Mouse (Mus musculus) intestine, postnatal 0 days (tissue): ENCODE data around the gene Ptprg. TPM values are rescaled to one million over a fixed set of nuclear protein-coding genes. Genes with fewer than 3 reads are reported as not detected.
"Not testable (repeated sequence)": the region's sequence is repeated elsewhere in the genome, so short reads cannot be mapped to it uniquely, and the experiment has no call there.

Experiments
- ATAC-seq: fragments of 200-750 bp; cut with Nextera tagmentation; 2 replicates; pipeline ENCODE4 v1.8.0; 2017; ENCODE audit warnings: mild to moderate bottlenecking, moderate TSS enrichment, moderate library complexity
- H3K27ac ChIP-seq: fragments of 300-500 bp; sonication (generic); 2 replicates; pipeline ENCODE4 v1.5.1; 2014; ENCODE audit warnings: mild to moderate bottlenecking, low read depth, low read length, moderate library complexity
- H3K27me3 ChIP-seq: fragments of 300-500 bp; sonication (generic); replicated peaks from 2 replicates; pipeline ENCODE4 v1.6.1; 2014; ENCODE audit warnings: low read length, mixed read lengths; ENCODE audit not compliant: control insufficient read depth, insufficient read depth
- H3K36me3 ChIP-seq: fragments of 300-500 bp; sonication (generic); 2 replicates; pipeline ENCODE4 v1.6.1; 2014; ENCODE audit warnings: mild to moderate bottlenecking, moderate library complexity; ENCODE audit not compliant: control insufficient read depth, insufficient read depth
- H3K4me1 ChIP-seq: fragments of 300-500 bp; sonication (generic); replicated peaks from 2 replicates; pipeline ENCODE4 v1.6.1; 2014; ENCODE audit warnings: antibody characterized with exemption, low read length, mixed read lengths; ENCODE audit not compliant: control insufficient read depth, insufficient read depth
- H3K4me2 ChIP-seq: fragments of 300-500 bp; sonication (generic); replicated peaks from 2 replicates; pipeline ENCODE4 v1.6.1; 2014; ENCODE audit warnings: low read depth, mild to moderate bottlenecking, moderate library complexity
- H3K4me3 ChIP-seq: fragments of 300-500 bp; sonication (generic); 2 replicates; pipeline ENCODE4 v1.5.1; 2014; ENCODE audit warnings: low read depth, low read length
- H3K9ac ChIP-seq: fragments of 300-500 bp; sonication (generic); 2 replicates; pipeline ENCODE4 v1.6.1; 2014; ENCODE audit warnings: mild to moderate bottlenecking, low read depth, low read length
- H3K9me3 ChIP-seq: fragments of 300-500 bp; sonication (generic); 2 replicates; pipeline ENCODE4 v1.6.1; 2016; ENCODE audit warnings: mixed run types; ENCODE audit not compliant: control insufficient read depth
- CTCF ChIP-seq: sonication (generic); IDR thresholded peaks from 2 replicates; pipeline ENCODE4 v1.5.1; 2016; ENCODE audit warnings: low read depth, mild to moderate bottlenecking, control low read depth, antibody characterized with exemption, moderate library complexity
- WGBS: fragments of 180-500 bp; shearing (Covaris S2); extraction: QIAGEN DNeasy Blood & Tissue Kit; methylation state at CpG from one replicate; pipeline ENCODE4 v1.1.7; 2014; 5-methylcytosine and 5-hydroxymethylcytosine counted together
- polyA plus RNA-seq: library from polyadenylated mRNA; unstranded; fragments of >200 nt; fragmentation: Nextera tagmentation; extraction: Ambion mirVana; gene quantifications from 2 replicates; pipeline ENCODE4 v1.2.1, GENCODE M21; 2015

The Ptprg gene
- polyA plus RNA-seq, 1 experiment from 2014 or later = 3.7 TPM

GRCm38 (mm10) chr14:11962561-11962960, 409.2 kb downstream of the Ptprg start:
- WGBS = 77% methylated on average over 8 of the region's 8 CpGs

GRCm38 (mm10) chr14:11963791-11964190, 410.5 kb downstream of the Ptprg start:
- Histone ChIP-seq H3K36me3 (no peaks in the 10 kb centered on the region), H3K4me2 (no peak overlapping the region), H3K27ac (no peak overlapping the region), H3K9ac (no peak overlapping the region), H3K9me3 (no peaks in the 10 kb centered on the region), H3K4me3 (no peak overlapping the region), H3K4me1 (no peaks in the 10 kb centered on the region), H3K27me3 (no peaks in the 10 kb centered on the region)
- 94% methylated on average over 10 of the region's 10 CpGs for WGBS
- ATAC-seq = no peak
- TF ChIP-seq CTCF = no peak

More at GRCm38 (mm10) chr14:11962561-11962960, 409.2 kb downstream of the Ptprg start:
- H3K9ac ChIP-seq = no peak overlapping the region
- no peaks in the 10 kb centered on the region for H3K9me3 ChIP-seq
- TF ChIP-seq CTCF = no peak
- no peak overlapping the region for H3K27ac ChIP-seq
- no peak for ATAC-seq
- no peaks in the 10 kb centered on the region for H3K36me3 ChIP-seq
- H3K27me3 ChIP-seq = no peaks in the 10 kb centered on the region
- H3K4me2 ChIP-seq = no peak overlapping the region
- H3K4me1 ChIP-seq = no peaks in the 10 kb centered on the region
- no peak overlapping the region for H3K4me3 ChIP-seq

GRCm38 (mm10) chr14:11964326-11964725, 411.0 kb downstream of the Ptprg start:
- not testable (repeated sequence) for H3K9me3 ChIP-seq, H3K27ac ChIP-seq, H3K4me2 ChIP-seq, H3K9ac ChIP-seq, H3K4me3 ChIP-seq, ATAC-seq, H3K36me3 ChIP-seq, H3K27me3 ChIP-seq, H3K4me1 ChIP-seq
- WGBS = 100% methylated on average over 1 of the region's 1 CpGs

GRCm38 (mm10) chr14:11965878-11966277, 412.5 kb downstream of the Ptprg start:
- no peaks in the 10 kb centered on the region for H3K9me3 ChIP-seq
- H3K4me1 ChIP-seq = no peaks in the 10 kb centered on the region
- no peak for ATAC-seq
- no peak overlapping the region for H3K4me3 ChIP-seq
- no peaks in the 10 kb centered on the region for H3K36me3 ChIP-seq
- H3K27me3 ChIP-seq = no peaks in the 10 kb centered on the region
- WGBS = 60% methylated on average over 5 of the region's 5 CpGs
- no peak for TF ChIP-seq CTCF
- H3K9ac ChIP-seq = no peak overlapping the region
- H3K27ac ChIP-seq = no peak overlapping the region
- no peak overlapping the region for H3K4me2 ChIP-seq

- no peak for TF ChIP-seq CTCF
- no peaks in the 10 kb centered on the region for H3K27me3 ChIP-seq
- H3K4me3 ChIP-seq = no peak overlapping the region
- no peak overlapping the region for H3K9ac ChIP-seq
- H3K27ac ChIP-seq = no peak overlapping the region
- no peaks in the 10 kb centered on the region for H3K36me3 ChIP-seq
- no peaks in the 10 kb centered on the region for H3K9me3 ChIP-seq
- WGBS = 77% methylated on average over 4 of the region's 4 CpGs
- H3K4me2 ChIP-seq = no peak overlapping the region
- no peak for ATAC-seq
- no peaks in the 10 kb centered on the region for H3K4me1 ChIP-seq
Measured at GRCm38 (mm10) chr14:11981764-11982163, 428.4 kb downstream of the Ptprg start.

- H3K9me3 ChIP-seq = no peaks in the 10 kb centered on the region
- no peak overlapping the region for H3K27ac ChIP-seq
- no peaks in the 10 kb centered on the region for H3K36me3 ChIP-seq
- no peak overlapping the region for H3K9ac ChIP-seq
- H3K4me2 ChIP-seq = no peak overlapping the region
- no peak for TF ChIP-seq CTCF
- H3K4me3 ChIP-seq = no peak overlapping the region
- no peaks in the 10 kb centered on the region for H3K27me3 ChIP-seq
- ATAC-seq = no peak
- 70% methylated on average over 9 of the region's 9 CpGs for WGBS
- H3K4me1 ChIP-seq = no peaks in the 10 kb centered on the region
Measured at GRCm38 (mm10) chr14:11983031-11983430, 429.7 kb downstream of the Ptprg start.

GRCm38 (mm10) chr14:11984086-11984485, 430.8 kb downstream of the Ptprg start:
- Histone ChIP-seq H3K9me3 (no peaks in the 10 kb centered on the region), H3K27me3 (no peaks in the 10 kb centered on the region), H3K4me2 (no peak overlapping the region), H3K36me3 (no peaks in the 10 kb centered on the region), H3K27ac (0 out of 2 replicates have a peak overlapping the region, but pooled peaks have one; percentile 35), H3K9ac (no peak overlapping the region), H3K4me3 (no peak overlapping the region), H3K4me1 (no peaks in the 10 kb centered on the region)
- no peak for TF ChIP-seq CTCF
- WGBS = 31% methylated on average over 3 of the region's 3 CpGs
- ATAC-seq = peak; percentile 51; the same call in 1 of the 2 replicates
